Mouse (Mus musculus) 416B (cell line): Measurements from ENCODE around the gene Chst8.

Source experiments
- DNase-seq: peaks from one replicate; pipeline ENCODE4 v3.0.0; 2011; ENCODE audit warnings: low read depth

The Chst8 gene

GRCm38 (mm10) chr7:34799950-34800511, 12.5 kb downstream of the Chst8 start:
- DNase-seq: no peak

GRCm38 (mm10) chr7:34799404-34799771, 13.1 kb downstream of the Chst8 start:
- DNase-seq: no peak

GRCm38 (mm10) chr7:34798441-34799403, 13.8 kb downstream of the Chst8 start:
- no peak for DNase-seq

- no peak for DNase-seq
Observed at GRCm38 (mm10) chr7:34798039-34798438, 14.5 kb downstream of the Chst8 start.

GRCm38 (mm10) chr7:34790459-34790858, 22.1 kb downstream of the Chst8 start:
- no peak for DNase-seq

GRCm38 (mm10) chr7:34787171-34787570, 25.3 kb downstream of the Chst8 start:
- no peak for DNase-seq

DNA sequence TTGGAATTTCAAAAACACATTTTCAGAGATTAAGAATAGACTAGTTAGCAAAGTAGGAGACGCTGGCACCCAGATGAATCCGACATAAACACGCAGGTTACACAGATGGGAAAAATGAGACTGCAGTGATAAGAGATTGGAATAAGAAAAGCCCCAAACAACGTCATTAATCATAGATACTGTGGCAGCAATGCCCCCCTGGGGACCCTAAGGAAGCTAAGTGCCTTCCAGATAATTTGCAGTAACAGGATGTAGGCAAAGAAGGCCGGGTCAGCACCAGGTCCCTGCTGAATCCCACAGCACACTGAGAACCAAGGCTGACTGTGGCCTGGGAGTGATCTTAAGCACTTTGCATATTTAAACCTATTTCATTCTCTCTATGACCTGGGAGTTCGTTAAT, 27.5 kb downstream of the Chst8 start:
- DNase-seq: no peak

GRCm38 (mm10) chr7:34784469-34784868, 28.0 kb downstream of the Chst8 start:
- peak; percentile 5 for DNase-seq

DNA sequence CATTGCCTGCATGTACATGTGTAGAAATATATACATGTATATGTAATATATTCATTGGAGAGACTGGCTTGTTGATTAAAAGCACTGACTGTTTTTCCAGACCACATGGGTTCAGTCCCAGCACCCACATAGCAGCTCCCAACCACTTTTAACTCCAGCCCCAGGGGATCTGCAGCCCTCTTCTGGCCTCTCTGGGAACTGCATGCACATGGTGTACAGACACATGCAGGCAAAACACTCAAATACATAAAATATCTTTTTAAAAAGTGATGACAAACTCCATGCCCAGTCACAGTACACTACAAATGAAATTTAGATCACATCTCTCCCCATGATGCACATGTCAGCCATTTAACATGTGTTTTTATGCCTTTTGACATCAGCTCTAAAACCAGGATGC, 30.5 kb downstream of the Chst8 start:
- DNase-seq: no peak

- DNase-seq: no peak
Observed at GRCm38 (mm10) chr7:34781217-34781616, 31.3 kb downstream of the Chst8 start.

DNA sequence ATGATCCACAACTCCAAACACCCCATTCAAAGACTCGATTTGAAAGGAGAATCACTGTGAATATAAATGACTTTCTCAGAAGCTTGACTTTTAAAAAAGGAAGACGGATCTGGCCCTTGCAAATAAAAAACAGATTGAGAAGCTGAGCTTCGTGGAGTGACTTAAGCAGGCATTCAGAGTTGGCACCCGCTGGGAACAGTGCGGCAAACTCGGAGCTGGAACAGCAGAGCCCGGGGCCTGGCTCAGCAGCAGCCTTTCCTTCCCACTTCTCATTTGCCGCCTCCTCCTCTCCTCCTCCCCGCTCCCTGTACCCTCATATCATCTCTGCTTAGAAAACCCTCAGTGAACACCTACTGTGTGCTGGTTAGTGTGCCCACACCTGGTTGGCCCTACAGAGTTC, 34.1 kb downstream of the Chst8 start:
- no peak for DNase-seq

- no peak for DNase-seq
Observed at GRCm38 (mm10) chr7:34775659-34776058, 36.9 kb downstream of the Chst8 start.

DNA sequence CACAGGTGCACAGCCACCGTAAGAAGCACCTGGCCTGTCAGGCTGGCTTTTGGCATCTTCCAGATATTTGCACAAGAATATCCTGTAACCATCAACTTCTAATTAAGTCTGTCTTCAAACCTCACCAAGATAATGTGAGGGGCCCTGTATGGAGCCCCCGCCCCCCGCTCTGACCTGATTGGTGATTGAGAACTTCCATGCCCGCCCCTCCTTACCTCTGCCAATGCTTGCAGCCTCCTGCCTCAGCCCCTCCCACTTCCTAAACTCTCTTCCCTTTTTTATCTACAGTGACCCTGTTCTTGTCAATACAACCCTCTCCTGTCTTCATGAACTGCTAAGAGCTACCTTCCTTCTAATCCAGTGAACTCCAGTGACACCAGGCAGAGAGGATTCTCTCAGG, 37.6 kb downstream of the Chst8 start:
- DNase-seq: no peak

DNA sequence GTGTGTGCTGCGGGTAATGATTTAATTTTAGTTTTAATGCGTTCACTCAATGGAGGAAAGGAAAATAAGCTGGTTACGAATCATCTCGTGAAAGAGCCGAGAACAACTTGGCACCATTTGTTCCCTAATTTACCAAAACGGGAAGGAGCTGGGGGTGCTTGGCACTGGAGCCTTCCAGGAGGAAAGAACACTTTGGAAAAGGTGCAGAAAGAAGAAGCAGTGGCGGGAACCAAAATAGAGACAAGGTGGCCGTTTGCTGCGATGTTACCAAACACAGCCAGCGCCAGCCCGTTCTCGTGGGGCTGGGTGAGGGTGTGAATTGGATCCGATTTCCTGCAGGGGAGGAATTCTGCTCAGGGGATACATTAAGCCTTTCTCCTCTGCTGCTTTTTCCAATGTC, 38.5 kb downstream of the Chst8 start:
- no peak for DNase-seq

- no peak for DNase-seq
Observed at GRCm38 (mm10) chr7:34773309-34773708, 39.2 kb downstream of the Chst8 start.

DNA sequence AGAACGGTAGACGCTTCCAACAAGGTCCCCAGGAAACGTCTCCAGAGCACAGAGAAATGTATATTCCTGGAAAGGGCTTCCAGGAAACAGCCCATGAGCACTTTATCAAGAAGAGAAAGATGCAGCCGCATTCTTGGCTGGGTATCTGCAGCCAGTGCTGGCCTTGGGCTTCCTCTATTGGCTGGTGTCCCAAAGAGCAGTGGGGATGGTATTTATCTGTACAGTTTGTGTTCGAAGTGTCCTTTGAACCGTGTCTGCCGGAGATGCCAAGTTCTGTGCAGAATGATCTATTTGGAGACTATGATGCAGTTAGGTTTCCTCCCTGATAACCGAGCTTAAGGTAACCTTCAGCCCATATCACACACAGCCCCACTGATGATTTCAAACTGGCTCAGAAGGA, 43.0 kb downstream of the Chst8 start:
- no peak for DNase-seq

- DNase-seq: no peak
Observed at GRCm38 (mm10) chr7:34764250-34765148, 48.0 kb downstream of the Chst8 start.

- no peak for DNase-seq
Observed at GRCm38 (mm10) chr7:34759378-34759822, 53.1 kb downstream of the Chst8 start.

DNA sequence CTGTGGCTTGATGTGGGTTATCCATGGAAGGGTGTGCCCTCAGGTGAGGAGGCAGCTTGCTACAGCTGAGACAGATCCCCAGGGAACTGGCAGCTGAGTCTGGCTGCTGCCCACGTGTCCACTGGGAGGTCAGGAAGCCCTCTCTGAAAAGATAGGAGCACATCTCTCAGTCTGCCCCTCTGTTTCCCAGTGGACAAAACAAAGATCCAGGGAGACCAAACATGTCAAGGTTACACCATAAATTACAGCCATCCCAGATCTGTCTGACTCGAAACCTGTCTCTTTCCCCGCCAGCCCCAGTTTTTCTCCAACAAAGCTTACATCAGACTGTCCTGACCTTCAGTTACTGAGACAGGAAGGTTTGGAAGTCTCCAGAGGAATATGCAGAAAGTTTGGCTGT, 53.8 kb downstream of the Chst8 start:
- DNase-seq: no peak

GRCm38 (mm10) chr7:34757513-34757912, 55.0 kb downstream of the Chst8 start:
- DNase-seq: peak; percentile 3

DNA sequence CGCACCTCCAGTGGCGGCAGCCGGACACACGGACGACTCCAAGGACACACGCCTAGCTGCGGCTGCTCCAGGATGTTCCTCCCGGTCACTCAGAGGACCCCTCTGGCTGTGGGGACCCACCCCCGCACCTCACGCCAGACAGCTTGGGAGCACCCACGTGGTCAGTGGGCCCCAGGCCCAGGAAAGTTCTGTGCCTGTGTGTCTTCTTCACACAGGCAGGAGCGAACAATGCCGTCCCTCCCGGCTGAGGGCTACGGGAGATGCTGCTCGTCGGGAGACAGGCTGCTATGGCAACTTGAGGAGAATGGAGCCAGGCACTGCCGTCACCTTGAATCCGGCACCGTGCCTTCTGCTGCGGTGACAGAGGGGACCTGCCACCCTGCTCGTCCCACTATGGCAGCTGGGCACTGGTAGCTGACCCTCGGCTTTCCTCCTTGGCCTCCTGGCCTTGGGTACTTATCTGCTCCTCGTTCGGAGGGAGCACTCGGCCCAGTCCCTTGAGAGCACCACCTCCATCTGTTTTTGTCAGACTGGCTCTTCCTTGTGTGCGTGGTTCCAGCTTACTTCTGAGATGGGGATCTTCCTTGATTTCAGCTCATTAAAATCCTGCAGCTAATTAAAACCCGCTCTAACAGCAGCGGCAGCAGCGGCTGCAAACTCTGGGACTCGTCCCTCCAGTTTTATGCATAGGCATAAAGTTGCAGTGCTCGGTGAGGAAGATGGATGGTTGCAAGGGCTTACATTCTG, 59.2 kb downstream of the Chst8 start:
- no peak for DNase-seq
